Mouse (Mus musculus) retina, adult 2 months (tissue): ENCODE data around the gene Tvp23b.

ENCODE experiments used
- DNase-seq: peaks from one replicate; pipeline ENCODE4 v3.0.0-alpha.2; 2012; ENCODE audit warnings: low read depth, low spot score

The Tvp23b gene

GRCm38 (mm10) chr11:62879220-62880048 is at the start of gene Tvp23b:
Gene Tvp23b (plus strand): TSS chr11:62879455.
- peak; percentile 95 for DNase-seq

- DNase-seq = no peak
These were observed 48.9 kb upstream of the Tvp23b start for GRCm38 (mm10) chr11:62830387-62830786.

GRCm38 (mm10) chr11:62831906-62832305 is 47.3 kb upstream of the Tvp23b start:
- DNase-seq = no peak

GRCm38 (mm10) chr11:62844562-62844961 is 34.7 kb upstream of the Tvp23b start:
- no peak for DNase-seq

- no peak for DNase-seq
These were observed 33.5 kb upstream of the Tvp23b start for GRCm38 (mm10) chr11:62845730-62846129.

- DNase-seq = peak; percentile 11
These were observed 32.1 kb upstream of the Tvp23b start, which contains the start of gene Fbxw10 for GRCm38 (mm10) chr11:62846961-62847654. Gene Fbxw10 (plus strand): TSS chr11:62847069.

GRCm38 (mm10) chr11:62847655-62848191 is 31.5 kb upstream of the Tvp23b start:
- no peak for DNase-seq

GRCm38 (mm10) chr11:62848301-62848700 is 31.0 kb upstream of the Tvp23b start:
- DNase-seq = no peak

GRCm38 (mm10) chr11:62851199-62851598 is 28.1 kb upstream of the Tvp23b start:
- DNase-seq = peak; percentile 6

GRCm38 (mm10) chr11:62853334-62853733 is 25.9 kb upstream of the Tvp23b start:
- DNase-seq = no peak

- DNase-seq = no peak
These were observed 13.7 kb upstream of the Tvp23b start for GRCm38 (mm10) chr11:62865562-62865961.

GRCm38 (mm10) chr11:62866685-62867084 is 12.6 kb upstream of the Tvp23b start:
- no peak for DNase-seq

- no peak for DNase-seq
These were observed 10.1 kb upstream of the Tvp23b start for GRCm38 (mm10) chr11:62869201-62869600.

- no peak for DNase-seq
These were observed 9.4 kb upstream of the Tvp23b start for GRCm38 (mm10) chr11:62869715-62870371.

- no peak for DNase-seq
These were observed 5.8 kb upstream of the Tvp23b start for GRCm38 (mm10) chr11:62873479-62873878.

- DNase-seq = no peak
These were observed 3.6 kb upstream of the Tvp23b start for GRCm38 (mm10) chr11:62875696-62876095.

- no peak for DNase-seq
These were observed 2.8 kb upstream of the Tvp23b start for GRCm38 (mm10) chr11:62876445-62876844.

GRCm38 (mm10) chr11:62877391-62877790 is 1.9 kb upstream of the Tvp23b start:
- DNase-seq = no peak

- no peak for DNase-seq
These were observed 527 bp upstream of the Tvp23b start for GRCm38 (mm10) chr11:62878728-62879127.

- no peak for DNase-seq
These were observed 4.2 kb downstream of the Tvp23b start for GRCm38 (mm10) chr11:62883407-62883806.

GRCm38 (mm10) chr11:62885323-62885722 is 6.1 kb downstream of the Tvp23b start:
- DNase-seq = no peak

- no peak for DNase-seq
These were observed 11.5 kb downstream of the Tvp23b start for GRCm38 (mm10) chr11:62890796-62891195.
